Mouse (Mus musculus) forebrain, embryonic 13.5 days (tissue): Measurements from ENCODE around the gene Pnn. TPM values are rescaled to one million over a fixed set of nuclear protein-coding genes. Genes with fewer than 3 reads are reported as not detected.

Experiments used
- polyA plus RNA-seq: library from polyadenylated mRNA; unstranded; fragments of >200 nt; fragmentation: Nextera tagmentation; extraction: Ambion mirVana; gene quantifications from 2 replicates; pipeline ENCODE4 v1.2.1, GENCODE M21; 2015

The Pnn gene
- polyA plus RNA-seq, 1 experiment from 2014 or later = 120 TPM

Other genes with a start within 250 kb of the Pnn start
- 81.3 and 85.9 TPM in 2 replicates for gene Sec23a, start 54.9 kb upstream of the Pnn start, polyA plus RNA-seq
- 22.5 and 24.7 TPM in 2 replicates for gene Gemin2, start 53.5 kb upstream of the Pnn start, polyA plus RNA-seq
- 137 and 140 TPM in 2 replicates for gene Trappc6b, start 5.4 kb upstream of the Pnn start, polyA plus RNA-seq
- gene Mia2, start 28.9 kb downstream of the Pnn start, polyA plus RNA-seq = 41.9 and 43.7 TPM in 2 replicates
- 5.8 and 7.3 TPM in 2 replicates for gene Fbxo33, start 152.8 kb downstream of the Pnn start, polyA plus RNA-seq